Mouse (Mus musculus) lung, postnatal 0 days (tissue): Measurements from ENCODE around the gene Slc9a9.

ENCODE experiments used
- CTCF ChIP-seq: IDR thresholded peaks from 2 replicates; pipeline ENCODE4 v1.5.1; 2016; ENCODE audit warnings: antibody characterized with exemption, mild to moderate bottlenecking
- EP300 ChIP-seq: IDR thresholded peaks from 2 replicates; pipeline ENCODE4 v1.6.1; 2016; ENCODE audit warnings: antibody characterized with exemption, mild to moderate bottlenecking, control low read depth

DNA sequence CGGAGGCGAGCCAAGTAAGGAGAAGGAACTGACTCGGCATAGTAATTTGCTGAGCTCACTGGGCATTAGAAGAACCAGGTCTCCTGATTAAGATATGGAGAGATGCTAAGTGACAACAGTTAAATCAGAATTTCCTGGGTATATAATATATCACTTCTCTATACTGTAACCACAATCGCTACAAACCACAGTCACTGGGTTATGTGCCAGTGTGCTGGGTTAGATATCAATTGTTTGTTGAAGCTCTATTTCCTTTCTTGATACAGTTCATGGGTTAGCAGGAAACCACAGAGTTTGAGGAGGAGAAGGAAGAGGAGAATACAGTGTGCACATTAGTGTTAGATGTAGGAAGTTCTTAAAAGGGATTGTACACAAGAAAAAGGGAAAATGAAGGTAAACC is 323.9 kb downstream of the Slc9a9 start:
- TF ChIP-seq CTCF (no peak), EP300 (no peak)
